Mouse (Mus musculus): ENCODE results near the gene Tbc1d2b. TPM values are rescaled to one million over a fixed set of nuclear protein-coding genes. Genes with fewer than 3 reads are reported as not detected.

Tbc1d2b gene
- polyA plus RNA-seq, 1 experiment from 2014 or later, result 13.2 TPM

GRCm38 (mm10) chr9:90201096-90201495 lies 69.5 kb downstream of the Tbc1d2b start:
- no peaks in the 10 kb centered on the region for H3K4me1 ChIP-seq (replicated peaks; ENCODE audit: control insufficient read depth, insufficient read depth, low read length)
- no peak for ATAC-seq (replicated peaks; ENCODE audit: low FRiP score)
- H3K4me2 ChIP-seq, result no peak overlapping the region
- DNase-seq (ENCODE audit: low spot score), result no peak
- H3K27ac ChIP-seq (ENCODE audit: low read depth, low read length), result no peak overlapping the region
- no peaks in the 10 kb centered on the region for H3K9me3 ChIP-seq (ENCODE audit: control insufficient read depth, low read length)
- WGBS, result 92% methylated on average over 7 of the region's 7 CpGs
- H3K36me3 ChIP-seq (ENCODE audit: control insufficient read depth, insufficient read depth, low read length), result peaks cover 10% of the 10 kb centered on the region
- H3K27me3 ChIP-seq (replicated peaks; ENCODE audit: control insufficient read depth, insufficient read depth, low read length), result no peaks in the 10 kb centered on the region
- no peak overlapping the region for H3K4me3 ChIP-seq (ENCODE audit: low read depth, low read length)
- no peak overlapping the region for H3K9ac ChIP-seq (ENCODE audit: low read depth, low read length)

- no peak for ATAC-seq (replicated peaks; ENCODE audit: low FRiP score)
Observed at GRCm38 (mm10) chr9:90200501-90200900, 70.1 kb downstream of the Tbc1d2b start.

GRCm38 (mm10) chr9:90199611-90200010 lies 71.0 kb downstream of the Tbc1d2b start:
- ATAC-seq (replicated peaks; ENCODE audit: low FRiP score) (no peak), DNase-seq (ENCODE audit: low spot score) (no peak)
- no peaks in the 10 kb centered on the region for H3K27me3 ChIP-seq (replicated peaks; ENCODE audit: control insufficient read depth, insufficient read depth, low read length)
- no peak overlapping the region for H3K4me2 ChIP-seq
- H3K9me3 ChIP-seq (ENCODE audit: control insufficient read depth, low read length), result no peaks in the 10 kb centered on the region
- no peak overlapping the region for H3K4me3 ChIP-seq (ENCODE audit: low read depth, low read length)
- H3K4me1 ChIP-seq (replicated peaks; ENCODE audit: control insufficient read depth, insufficient read depth, low read length), result no peaks in the 10 kb centered on the region
- H3K27ac ChIP-seq (ENCODE audit: low read depth, low read length), result no peak overlapping the region
- 91% methylated on average over 18 of the region's 18 CpGs for WGBS
- no peak overlapping the region for H3K9ac ChIP-seq (ENCODE audit: low read depth, low read length)
- H3K36me3 ChIP-seq (ENCODE audit: control insufficient read depth, insufficient read depth, low read length), result peaks cover 4% of the 10 kb centered on the region

More at GRCm38 (mm10) chr9:90200501-90200900, 70.1 kb downstream of the Tbc1d2b start:
- Histone ChIP-seq H3K27me3 (replicated peaks; ENCODE audit: control insufficient read depth, insufficient read depth, low read length) (no peaks in the 10 kb centered on the region), H3K4me2 (no peak overlapping the region), H3K36me3 (ENCODE audit: control insufficient read depth, insufficient read depth, low read length) (peaks cover 10% of the 10 kb centered on the region), H3K4me1 (replicated peaks; ENCODE audit: control insufficient read depth, insufficient read depth, low read length) (no peaks in the 10 kb centered on the region), H3K9ac (ENCODE audit: low read depth, low read length) (no peak overlapping the region), H3K4me3 (ENCODE audit: low read depth, low read length) (no peak overlapping the region), H3K9me3 (ENCODE audit: control insufficient read depth, low read length) (no peaks in the 10 kb centered on the region), H3K27ac (ENCODE audit: low read depth, low read length) (no peak overlapping the region)
- no peak for DNase-seq (ENCODE audit: low spot score)
- WGBS, result 90% methylated on average over 4 of the region's 4 CpGs

- no peak overlapping the region for H3K9ac ChIP-seq (ENCODE audit: low read depth, low read length)
- 0 out of 2 replicates have a peak, but pooled peaks have one; percentile 1 for ATAC-seq (replicated peaks; ENCODE audit: low FRiP score)
- H3K4me3 ChIP-seq (ENCODE audit: low read depth, low read length), result no peak overlapping the region
- no peaks in the 10 kb centered on the region for H3K4me1 ChIP-seq (replicated peaks; ENCODE audit: control insufficient read depth, insufficient read depth, low read length)
- whole genome bisulfite sequencing, result 55% methylated on average over 10 of the region's 10 CpGs
- H3K27me3 ChIP-seq (replicated peaks; ENCODE audit: control insufficient read depth, insufficient read depth, low read length), result no peaks in the 10 kb centered on the region
- H3K4me2 ChIP-seq, result no peak overlapping the region
- no peaks in the 10 kb centered on the region; the same call in 1 of the 2 replicates for H3K36me3 ChIP-seq (ENCODE audit: control insufficient read depth, insufficient read depth, low read length)
- DNase-seq (ENCODE audit: low spot score), result no peak
- no peak overlapping the region for H3K27ac ChIP-seq (ENCODE audit: low read depth, low read length)
- no peaks in the 10 kb centered on the region for H3K9me3 ChIP-seq (ENCODE audit: control insufficient read depth, low read length)
Observed at GRCm38 (mm10) chr9:90198531-90199449, 71.8 kb downstream of the Tbc1d2b start.

GRCm38 (mm10) chr9:90197866-90198383 lies 72.7 kb downstream of the Tbc1d2b start:
- H3K9me3 ChIP-seq (ENCODE audit: control insufficient read depth, low read length), result no peaks in the 10 kb centered on the region
- no peaks in the 10 kb centered on the region for H3K36me3 ChIP-seq (ENCODE audit: control insufficient read depth, insufficient read depth, low read length)
- H3K27ac ChIP-seq (ENCODE audit: low read depth, low read length), result no peak overlapping the region
- DNase-seq (ENCODE audit: low spot score), result no peak
- H3K27me3 ChIP-seq (replicated peaks; ENCODE audit: control insufficient read depth, insufficient read depth, low read length), result no peaks in the 10 kb centered on the region
- no peaks in the 10 kb centered on the region for H3K4me1 ChIP-seq (replicated peaks; ENCODE audit: control insufficient read depth, insufficient read depth, low read length)
- WGBS, result 85% methylated on average over 7 of the region's 7 CpGs
- no peak overlapping the region for H3K4me3 ChIP-seq (ENCODE audit: low read depth, low read length)
- no peak overlapping the region for H3K9ac ChIP-seq (ENCODE audit: low read depth, low read length)
- H3K4me2 ChIP-seq, result no peak overlapping the region
- no peak for ATAC-seq (replicated peaks; ENCODE audit: low FRiP score)

GRCm38 (mm10) chr9:90197116-90197665 lies 73.4 kb downstream of the Tbc1d2b start:
- Histone ChIP-seq H3K36me3 (ENCODE audit: control insufficient read depth, insufficient read depth, low read length) (no peaks in the 10 kb centered on the region), H3K27ac (ENCODE audit: low read depth, low read length) (no peak overlapping the region), H3K9me3 (ENCODE audit: control insufficient read depth, low read length) (no peaks in the 10 kb centered on the region), H3K4me3 (ENCODE audit: low read depth, low read length) (no peak overlapping the region), H3K9ac (ENCODE audit: low read depth, low read length) (no peak overlapping the region), H3K27me3 (replicated peaks; ENCODE audit: control insufficient read depth, insufficient read depth, low read length) (no peaks in the 10 kb centered on the region), H3K4me2 (no peak overlapping the region), H3K4me1 (replicated peaks; ENCODE audit: control insufficient read depth, insufficient read depth, low read length) (no peaks in the 10 kb centered on the region)
- no peak for ATAC-seq (replicated peaks; ENCODE audit: low FRiP score)
- DNase-seq (ENCODE audit: low spot score), result no peak
- 73% methylated on average over 7 of the region's 7 CpGs for WGBS

- no peaks in the 10 kb centered on the region for H3K36me3 ChIP-seq (ENCODE audit: control insufficient read depth, insufficient read depth, low read length)
- no peaks in the 10 kb centered on the region for H3K9me3 ChIP-seq (ENCODE audit: control insufficient read depth, low read length)
- H3K4me3 ChIP-seq (ENCODE audit: low read depth, low read length), result no peak overlapping the region
- no peak overlapping the region for H3K9ac ChIP-seq (ENCODE audit: low read depth, low read length)
- DNase-seq (ENCODE audit: low spot score), result no peak
- H3K27ac ChIP-seq (ENCODE audit: low read depth, low read length), result no peak overlapping the region
- WGBS, result 82% methylated on average over 7 of the region's 7 CpGs
- H3K4me2 ChIP-seq, result no peak overlapping the region
- H3K4me1 ChIP-seq (replicated peaks; ENCODE audit: control insufficient read depth, insufficient read depth, low read length), result no peaks in the 10 kb centered on the region
- ATAC-seq (replicated peaks; ENCODE audit: low FRiP score), result no peak
- H3K27me3 ChIP-seq (replicated peaks; ENCODE audit: control insufficient read depth, insufficient read depth, low read length), result no peaks in the 10 kb centered on the region
Observed at GRCm38 (mm10) chr9:90196262-90196661, 74.3 kb downstream of the Tbc1d2b start.

- no peaks in the 10 kb centered on the region for H3K27me3 ChIP-seq (replicated peaks; ENCODE audit: control insufficient read depth, insufficient read depth, low read length)
- no peaks in the 10 kb centered on the region for H3K9me3 ChIP-seq (ENCODE audit: control insufficient read depth, low read length)
- no peaks in the 10 kb centered on the region for H3K4me1 ChIP-seq (replicated peaks; ENCODE audit: control insufficient read depth, insufficient read depth, low read length)
- no peak overlapping the region for H3K4me2 ChIP-seq
- DNase-seq (ENCODE audit: low spot score) (no peak), ATAC-seq (replicated peaks; ENCODE audit: low FRiP score) (no peak)
- no peak overlapping the region for H3K4me3 ChIP-seq (ENCODE audit: low read depth, low read length)
- WGBS, result 61% methylated on average over 10 of the region's 10 CpGs
- H3K9ac ChIP-seq (ENCODE audit: low read depth, low read length), result no peak overlapping the region
- H3K36me3 ChIP-seq (ENCODE audit: control insufficient read depth, insufficient read depth, low read length), result no peaks in the 10 kb centered on the region; the same call in 1 of the 2 replicates
- no peak overlapping the region for H3K27ac ChIP-seq (ENCODE audit: low read depth, low read length)
Observed at GRCm38 (mm10) chr9:90195000-90195399, 75.6 kb downstream of the Tbc1d2b start.
